In genomic region chr17:44404923-44405322, GRCm38 (mm10) we compare ENCODE assay signal across 17 mouse cellular contexts.
"Had no signal": no experiment of that assay in that cellular context is flagged by ENCODE, and none has a peak within 500 bp of the region (broad histone marks: within the 10 kb centered on the region; RNA-seq: fewer than 3 reads in every experiment).

No protein-coding gene starts in this region.

- DNase-seq: retina, postnatal 1 day; right cerebral cortex, adult 18-20 months; right cerebral cortex, postnatal 14 days; right cerebral cortex, postnatal 25 days; right cerebral cortex, postnatal 4 days; spleen, adult 18-20 months; thymus, adult 18-20 months; thymus, adult 2 months; thymus, postnatal 14 days; thymus, postnatal 25 days; thymus, postnatal 36 days; thymus, postnatal 4 days had no signal

- H3K4me3 ChIP-seq: neural tube, embryonic 12.5 days; neural tube, embryonic 13.5 days; neural tube, embryonic 15.5 days; stomach, embryonic 15.5 days had no signal

- H3K27ac ChIP-seq: neural tube, embryonic 12.5 days; neural tube, embryonic 13.5 days; neural tube, embryonic 15.5 days; stomach, embryonic 15.5 days; stomach, postnatal 0 days had no signal

- H3K4me1 ChIP-seq: neural tube, embryonic 12.5 days; neural tube, embryonic 13.5 days; neural tube, embryonic 15.5 days; stomach, embryonic 15.5 days had no signal

- H3K36me3 ChIP-seq: neural tube, embryonic 12.5 days; neural tube, embryonic 13.5 days; neural tube, embryonic 15.5 days; stomach, embryonic 15.5 days had no signal

- H3K27me3 ChIP-seq: neural tube, embryonic 12.5 days; stomach, embryonic 15.5 days had no signal

- H3K9ac ChIP-seq: neural tube, embryonic 12.5 days; neural tube, embryonic 13.5 days; neural tube, embryonic 15.5 days; stomach, embryonic 15.5 days had no signal

- H3K9me3 ChIP-seq: neural tube, embryonic 12.5 days; neural tube, embryonic 13.5 days; neural tube, embryonic 15.5 days; stomach, embryonic 15.5 days had no signal

- H3K4me2 ChIP-seq: neural tube, embryonic 12.5 days; neural tube, embryonic 13.5 days; neural tube, embryonic 15.5 days; stomach, embryonic 15.5 days had no signal
